Mouse (Mus musculus) hindbrain, postnatal 0 days (tissue): ENCODE results near the gene Ddx39. TPM values are rescaled to one million over a fixed set of nuclear protein-coding genes. Genes with fewer than 3 reads are reported as not detected.

Source experiments
- ATAC-seq: fragments of 200-750 bp; cut with Nextera tagmentation; 2 replicates; pipeline ENCODE4 v1.8.0; 2017; ENCODE audit warnings: mild to moderate bottlenecking, moderate TSS enrichment, moderate library complexity
- DNase-seq: peaks from one replicate; pipeline ENCODE4 v3.0.0-alpha.2; 2015; ENCODE audit warnings: low spot score
- H3K27ac ChIP-seq: fragments of 300-500 bp; sonication (generic); 2 replicates; pipeline ENCODE4 v1.5.1; 2014; ENCODE audit warnings: mild to moderate bottlenecking
- H3K27me3 ChIP-seq: fragments of 300-500 bp; sonication (generic); 2 replicates; pipeline ENCODE4 v1.6.1; 2014; ENCODE audit warnings: low read length, mixed read lengths; ENCODE audit not compliant: insufficient read depth
- H3K36me3 ChIP-seq: fragments of 300-500 bp; sonication (generic); 2 replicates; pipeline ENCODE4 v1.6.1; 2014; ENCODE audit warnings: low read length, mixed read lengths; ENCODE audit not compliant: insufficient read depth
- H3K4me1 ChIP-seq: fragments of 300-500 bp; sonication (generic); 2 replicates; pipeline ENCODE4 v1.6.1; 2014; ENCODE audit warnings: antibody characterized with exemption, low read length, mixed read lengths; ENCODE audit not compliant: insufficient read depth
- H3K4me2 ChIP-seq: fragments of 300-500 bp; sonication (generic); 2 replicates; pipeline ENCODE4 v1.6.1; 2014; ENCODE audit warnings: low read depth, mild to moderate bottlenecking, low read length, moderate library complexity, mixed read lengths
- H3K4me3 ChIP-seq: fragments of 300-500 bp; sonication (generic); 2 replicates; pipeline ENCODE4 v1.5.1; 2014; ENCODE audit warnings: low read length
- H3K9ac ChIP-seq: fragments of 300-500 bp; sonication (generic); replicated peaks from 2 replicates; pipeline ENCODE4 v1.6.1; 2014; ENCODE audit warnings: mild to moderate bottlenecking, low read length, moderate library complexity, mixed read lengths
- H3K9me3 ChIP-seq: fragments of 300-500 bp; sonication (generic); 2 replicates; pipeline ENCODE4 v1.6.1; 2016; ENCODE audit warnings: low read length, mixed read lengths
- CTCF ChIP-seq: IDR thresholded peaks from 2 replicates; pipeline ENCODE4 v1.5.1; 2016; ENCODE audit warnings: antibody characterized with exemption, control low read depth, low read depth
- whole genome bisulfite sequencing: fragments of 180-500 bp; shearing (Covaris S2); extraction: QIAGEN DNeasy Blood & Tissue Kit; methylation state at CpG from one replicate; pipeline ENCODE4 v1.1.7; 2014; 5-methylcytosine and 5-hydroxymethylcytosine counted together
- polyA plus RNA-seq: library from polyadenylated mRNA; unstranded; fragments of >200 nt; fragmentation: Nextera tagmentation; extraction: Ambion mirVana; gene quantifications from 2 replicates; pipeline ENCODE4 v1.2.1, GENCODE M21; 2015
- total RNA-seq: library from RNA; depleted of rRNA; stranded (reverse); fragments of >200 nt; gene quantifications from 2 replicates; pipeline ENCODE4 v1.2.3, GENCODE M21; 2014

Gene Ddx39
- total and polyA plus RNA-seq, 2 experiments from 2014 or later: 44.6 to 72.3 TPM

GRCm38 (mm10) chr8:83740976-83741741 is 26.2 kb downstream of the Ddx39 start, which contains the start of gene Adgre5:
Adgre5 (minus strand) TSS chr8:83741326.
- Histone ChIP-seq H3K36me3 (no peaks in the 10 kb centered on the region), H3K27me3 (0 out of 2 replicates have a peak, but pooled peaks cover 2% of the 10 kb centered on the region), H3K9me3 (no peaks in the 10 kb centered on the region), H3K9ac (peak within 1 kb of the TSS; percentile 48), H3K4me3 (peak within 1 kb of the TSS; percentile 45), H3K4me1 (0 out of 2 replicates have a peak, but pooled peaks cover 4% of the 10 kb centered on the region), H3K4me2 (peak within 1 kb of the TSS; percentile 86), H3K27ac (0 out of 2 replicates have a peak within 1 kb of the TSS, but pooled peaks have one; percentile 22)
- peak; percentile 27 for DNase-seq
- TF ChIP-seq CTCF: no peak
- peak; percentile 39 for ATAC-seq
- 2% methylated on average over 50 of the region's 56 CpGs for WGBS

GRCm38 (mm10) chr8:83741849-83742655 is 27.1 kb downstream of the Ddx39 start:
- DNase-seq (no peak), ATAC-seq (no peak)
- 0 out of 2 replicates have a peak, but pooled peaks cover 4% of the 10 kb centered on the region for H3K4me1 ChIP-seq
- no peaks in the 10 kb centered on the region for H3K36me3 ChIP-seq
- no peak for TF ChIP-seq CTCF
- 79% methylated on average over 19 of the region's 19 CpGs for WGBS
- no peak overlapping the region for H3K4me3 ChIP-seq
- no peaks in the 10 kb centered on the region for H3K9me3 ChIP-seq
- H3K27me3 ChIP-seq: 0 out of 2 replicates have a peak, but pooled peaks cover 2% of the 10 kb centered on the region
- H3K4me2 ChIP-seq: peak overlapping the region; percentile 86; the same call in 1 of the 2 replicates
- H3K27ac ChIP-seq: 0 out of 2 replicates have a peak overlapping the region, but pooled peaks have one; percentile 22
- no peak overlapping the region for H3K9ac ChIP-seq

GRCm38 (mm10) chr8:83742968-83743367 is 28.0 kb downstream of the Ddx39 start:
- WGBS: 93% methylated on average over 6 of the region's 6 CpGs
- Histone ChIP-seq H3K27me3 (0 out of 2 replicates have a peak, but pooled peaks cover 2% of the 10 kb centered on the region), H3K36me3 (no peaks in the 10 kb centered on the region), H3K9me3 (no peaks in the 10 kb centered on the region), H3K4me2 (no peak overlapping the region), H3K9ac (no peak overlapping the region), H3K27ac (no peak overlapping the region), H3K4me3 (no peak overlapping the region), H3K4me1 (peaks cover 4% of the 10 kb centered on the region; the same call in 1 of the 2 replicates)
- DNase-seq (no peak), ATAC-seq (no peak)
- no peak for TF ChIP-seq CTCF

GRCm38 (mm10) chr8:83744070-83744469 is 29.1 kb downstream of the Ddx39 start:
- Histone ChIP-seq H3K9ac (no peak overlapping the region), H3K36me3 (no peaks in the 10 kb centered on the region), H3K4me2 (no peak overlapping the region), H3K27ac (no peak overlapping the region), H3K27me3 (0 out of 2 replicates have a peak, but pooled peaks cover 2% of the 10 kb centered on the region), H3K4me3 (no peak overlapping the region), H3K4me1 (peaks cover 4% of the 10 kb centered on the region; the same call in 1 of the 2 replicates), H3K9me3 (no peaks in the 10 kb centered on the region)
- 78% methylated on average over 4 of the region's 4 CpGs for WGBS
- TF ChIP-seq CTCF: no peak
- ATAC-seq: no peak
- DNase-seq: no peak

DNA sequence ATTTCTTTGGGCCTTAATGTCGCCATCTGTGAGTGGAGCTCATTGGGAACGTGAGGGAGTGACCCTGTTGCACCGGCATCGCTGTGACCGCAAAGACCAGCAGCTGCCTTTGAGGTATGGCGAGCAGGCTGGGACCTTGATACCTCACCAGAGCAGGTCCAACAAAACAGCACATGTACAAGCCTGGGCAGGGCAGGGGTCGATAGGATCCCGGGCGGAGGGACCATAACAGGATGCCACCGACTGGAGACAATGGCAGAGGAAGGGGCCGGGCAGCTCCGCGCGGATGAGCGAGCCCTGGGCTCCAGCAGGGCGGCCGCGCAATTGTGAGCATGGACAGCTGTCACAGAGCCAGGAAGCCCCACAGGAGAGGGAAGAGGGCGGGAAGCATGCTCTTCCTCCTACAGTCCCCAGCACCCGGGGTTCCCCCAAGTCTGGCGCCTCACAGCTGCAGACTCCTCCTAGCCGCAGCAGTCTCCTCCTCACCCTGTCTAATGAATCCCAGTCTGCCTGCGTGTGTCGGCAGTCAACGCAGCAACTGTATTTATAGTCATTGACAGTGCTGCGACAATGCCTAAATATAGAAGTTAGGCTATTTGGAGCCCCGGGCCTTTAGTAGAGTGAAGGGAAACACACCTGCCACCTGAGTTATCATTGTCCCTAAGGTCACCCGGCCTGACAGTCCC is 32.8 kb downstream of the Ddx39 start:
- Histone ChIP-seq H3K4me2 (peak overlapping the region; percentile 69), H3K27me3 (no peaks in the 10 kb centered on the region), H3K36me3 (no peaks in the 10 kb centered on the region), H3K4me1 (no peaks in the 10 kb centered on the region; the same call in 1 of the 2 replicates), H3K27ac (peak overlapping the region; percentile 41; the same call in 1 of the 2 replicates), H3K9me3 (no peaks in the 10 kb centered on the region), H3K9ac (peak overlapping the region; percentile 45; the same call in 1 of the 2 replicates), H3K4me3 (peak overlapping the region; percentile 35)
- 1% methylated on average over 28 of the region's 28 CpGs for WGBS
- ATAC-seq (peak; percentile 75), DNase-seq (peak; percentile 59)
- TF ChIP-seq CTCF: no peak

DNA sequence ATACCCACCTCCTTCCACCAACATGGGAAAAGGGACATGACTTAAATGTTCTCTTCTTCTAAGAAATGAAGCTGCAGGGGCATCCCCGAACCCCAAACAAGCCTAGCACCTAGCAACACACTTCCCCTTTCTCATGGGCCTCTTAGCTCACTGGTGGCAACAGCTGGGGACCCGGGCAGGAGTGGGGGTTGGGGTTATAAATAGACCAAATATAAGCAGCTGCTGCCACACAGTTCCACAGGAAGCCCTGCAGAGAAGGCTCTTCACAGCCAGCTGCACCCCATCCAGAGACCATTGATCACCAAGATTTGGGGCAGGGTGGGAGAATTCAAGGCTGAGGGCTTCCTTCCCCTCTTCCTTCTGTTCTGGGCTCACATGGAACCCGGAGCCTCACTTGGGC is 33.7 kb downstream of the Ddx39 start:
- Histone ChIP-seq H3K27me3 (no peaks in the 10 kb centered on the region), H3K4me2 (no peak overlapping the region), H3K36me3 (no peaks in the 10 kb centered on the region), H3K4me1 (no peaks in the 10 kb centered on the region; the same call in 1 of the 2 replicates), H3K27ac (no peak overlapping the region), H3K9ac (no peak overlapping the region), H3K9me3 (no peaks in the 10 kb centered on the region), H3K4me3 (no peak overlapping the region)
- no peak for DNase-seq
- WGBS: 46% methylated on average over 3 of the region's 3 CpGs
- TF ChIP-seq CTCF: no peak
- ATAC-seq: peak; percentile 21; the same call in 1 of the 2 replicates
